Mouse (Mus musculus) spleen, postnatal 36 days (tissue): ENCODE measurements around the gene Rtn4rl1.

ENCODE experiments used
- DNase-seq, 2 experiments: peaks; one replicate each; pipeline ENCODE4 v3.0.0; 2022; ENCODE audit warnings: low spot score in 2 of 2, mixed read lengths in 1 of 2

Rtn4rl1 gene

GRCm38 (mm10) chr11:75249588-75249987, 56.0 kb downstream of the Rtn4rl1 start:
- no peak for DNase-seq

GRCm38 (mm10) chr11:75251006-75251512, 57.5 kb downstream of the Rtn4rl1 start:
- DNase-seq: no peak

GRCm38 (mm10) chr11:75251557-75252070, 58.0 kb downstream of the Rtn4rl1 start:
- no peak for DNase-seq

- peak; percentile 49 to 66 for DNase-seq
Observed at GRCm38 (mm10) chr11:75254252-75254912, 60.8 kb downstream of the Rtn4rl1 start.

- DNase-seq: peak in 1 of 2 experiments; percentile 40
Observed at GRCm38 (mm10) chr11:75255330-75255729, 61.7 kb downstream of the Rtn4rl1 start.

GRCm38 (mm10) chr11:75257056-75257648, 63.6 kb downstream of the Rtn4rl1 start:
- DNase-seq: no peak

- DNase-seq: no peak
Observed at GRCm38 (mm10) chr11:75259416-75259815, 65.8 kb downstream of the Rtn4rl1 start.

GRCm38 (mm10) chr11:75259996-75260561, 66.5 kb downstream of the Rtn4rl1 start:
- no peak for DNase-seq

- no peak for DNase-seq
Observed at GRCm38 (mm10) chr11:75261016-75261415, 67.4 kb downstream of the Rtn4rl1 start.

- DNase-seq: no peak
Observed at GRCm38 (mm10) chr11:75261730-75262129, 68.1 kb downstream of the Rtn4rl1 start.

- no peak for DNase-seq
Observed at GRCm38 (mm10) chr11:75262181-75262580, 68.6 kb downstream of the Rtn4rl1 start.

GRCm38 (mm10) chr11:75262791-75263190, 69.2 kb downstream of the Rtn4rl1 start:
- DNase-seq: no peak

GRCm38 (mm10) chr11:75263274-75263963, 69.8 kb downstream of the Rtn4rl1 start:
- DNase-seq: no peak

- no peak for DNase-seq
Observed at GRCm38 (mm10) chr11:75263964-75264312, 70.4 kb downstream of the Rtn4rl1 start.

GRCm38 (mm10) chr11:75264550-75264949, 71.0 kb downstream of the Rtn4rl1 start:
- no peak for DNase-seq

GRCm38 (mm10) chr11:75265545-75265944, 72.0 kb downstream of the Rtn4rl1 start:
- no peak for DNase-seq

GRCm38 (mm10) chr11:75267826-75268281, 74.3 kb downstream of the Rtn4rl1 start:
- DNase-seq: no peak

- DNase-seq: no peak
Observed at GRCm38 (mm10) chr11:75268492-75268891, 74.9 kb downstream of the Rtn4rl1 start.

GRCm38 (mm10) chr11:75269213-75269612, 75.6 kb downstream of the Rtn4rl1 start:
- no peak for DNase-seq

- DNase-seq: peak; percentile 38 to 46
Observed at GRCm38 (mm10) chr11:75270276-75270984, 76.8 kb downstream of the Rtn4rl1 start.

- no peak for DNase-seq
Observed at GRCm38 (mm10) chr11:75270985-75271434, 77.4 kb downstream of the Rtn4rl1 start.
